Mouse (Mus musculus) midbrain, embryonic 13.5 days (tissue): ENCODE data around the gene Sult1c2. TPM values are rescaled to one million over a fixed set of nuclear protein-coding genes. Genes with fewer than 3 reads are reported as not detected.

ENCODE experiments used
- polyA plus RNA-seq: library from polyadenylated mRNA; unstranded; fragments of >200 nt; fragmentation: Nextera tagmentation; extraction: Ambion mirVana; gene quantifications from 2 replicates; pipeline ENCODE4 v1.2.1, GENCODE M21; 2015

Sult1c2 gene
- polyA plus RNA-seq, 1 experiment from 2014 or later, result not detected

Other genes with a start within 250 kb of the Sult1c2 start
- gene Sgo1, start 157.0 kb downstream of the Sult1c2 start, polyA plus RNA-seq, result 16.7 and 17.6 TPM in 2 replicates
- not detected in 2 replicates for gene Sult1c1, start 144.3 kb upstream of the Sult1c2 start, polyA plus RNA-seq